Mouse (Mus musculus) liver, adult 2 months (tissue): ENCODE data around the gene Arhgap33. TPM values are rescaled to one million over a fixed set of nuclear protein-coding genes. Genes with fewer than 3 reads are reported as not detected.
"Not testable (repeated sequence)": the region's sequence is repeated elsewhere in the genome, so short reads cannot be mapped to it uniquely, and the experiment has no call there.

ENCODE experiments used
- DNase-seq: peaks from one replicate; pipeline ENCODE4 v3.0.0-alpha.2; 2011; ENCODE audit warnings: low read depth, low spot score; ENCODE audit errors: extremely low read depth
- H3K27ac ChIP-seq: fragments of 200-500 bp; replicated peaks from 2 replicates; pipeline ENCODE4 v1.5.1; 2012; ENCODE audit warnings: low read depth, mild to moderate bottlenecking, control low read depth, inconsistent platforms, low read length; ENCODE audit not compliant: insufficient read depth
- H3K27me3 ChIP-seq: fragments of 200-500 bp; 2 replicates; pipeline ENCODE4 v1.6.1; 2012; ENCODE audit warnings: mild to moderate bottlenecking, moderate library complexity, low read length, inconsistent platforms; ENCODE audit not compliant: control insufficient read depth, insufficient read depth
- H3K36me3 ChIP-seq: fragments of 200-500 bp; 2 replicates; pipeline ENCODE4 v1.6.1; 2012; ENCODE audit warnings: low read length, inconsistent platforms; ENCODE audit not compliant: control insufficient read depth, insufficient read depth
- H3K4me1 ChIP-seq: fragments of 200-500 bp; 2 replicates; pipeline ENCODE4 v1.6.1; 2011; ENCODE audit warnings: low read length; ENCODE audit not compliant: control insufficient read depth, insufficient read depth
- H3K4me3 ChIP-seq: fragments of 200-500 bp; 2 replicates; pipeline ENCODE4 v1.5.1; 2011; ENCODE audit warnings: low read depth, mild to moderate bottlenecking, control low read depth, low read length, moderate library complexity; ENCODE audit not compliant: insufficient read depth
- H3K79me2 ChIP-seq: fragments of 200-500 bp; 2 replicates; pipeline ENCODE4 v1.6.1; 2012; ENCODE audit warnings: inconsistent platforms, mild to moderate bottlenecking, low read length, moderate library complexity; ENCODE audit not compliant: control insufficient read depth, insufficient read depth
- H3K9ac ChIP-seq: fragments of 200-500 bp; 2 replicates; pipeline ENCODE4 v1.6.1; 2012; ENCODE audit warnings: low read depth, mild to moderate bottlenecking, control low read depth, inconsistent platforms, low read length
- CTCF ChIP-seq: fragments of 200-500 bp; IDR thresholded peaks from 2 replicates; pipeline ENCODE4 v1.5.1; 2011; ENCODE audit warnings: low read depth, low read length, control low read depth
- POLR2A ChIP-seq: fragments of 200-500 bp; IDR thresholded peaks from 2 replicates; pipeline ENCODE4 v1.6.1; 2011; ENCODE audit warnings: low read length, control low read depth; ENCODE audit not compliant: insufficient read depth; ENCODE audit errors: extremely low read depth
- WGBS: fragments of 180-500 bp; shearing (Covaris S2); methylation state at CpG from one replicate; pipeline ENCODE4 v1.1.7; 2018; 5-methylcytosine and 5-hydroxymethylcytosine counted together
- polyA plus RNA-seq: library from polyadenylated mRNA; depleted of rRNA; stranded (reverse); fragments of >200 nt; gene quantifications from 2 replicates; pipeline ENCODE4 v1.2.3, GENCODE M21; 2012; rRNA removed
- total RNA-seq: library from RNA; depleted of rRNA; stranded (reverse); fragments of >200 nt; gene quantifications from 2 replicates; pipeline ENCODE4 v1.2.3, GENCODE M21; 2014; rRNA removed

Arhgap33 gene
- total and polyA plus RNA-seq, 2 experiments: 0.37 to 1.2 TPM

DNA sequence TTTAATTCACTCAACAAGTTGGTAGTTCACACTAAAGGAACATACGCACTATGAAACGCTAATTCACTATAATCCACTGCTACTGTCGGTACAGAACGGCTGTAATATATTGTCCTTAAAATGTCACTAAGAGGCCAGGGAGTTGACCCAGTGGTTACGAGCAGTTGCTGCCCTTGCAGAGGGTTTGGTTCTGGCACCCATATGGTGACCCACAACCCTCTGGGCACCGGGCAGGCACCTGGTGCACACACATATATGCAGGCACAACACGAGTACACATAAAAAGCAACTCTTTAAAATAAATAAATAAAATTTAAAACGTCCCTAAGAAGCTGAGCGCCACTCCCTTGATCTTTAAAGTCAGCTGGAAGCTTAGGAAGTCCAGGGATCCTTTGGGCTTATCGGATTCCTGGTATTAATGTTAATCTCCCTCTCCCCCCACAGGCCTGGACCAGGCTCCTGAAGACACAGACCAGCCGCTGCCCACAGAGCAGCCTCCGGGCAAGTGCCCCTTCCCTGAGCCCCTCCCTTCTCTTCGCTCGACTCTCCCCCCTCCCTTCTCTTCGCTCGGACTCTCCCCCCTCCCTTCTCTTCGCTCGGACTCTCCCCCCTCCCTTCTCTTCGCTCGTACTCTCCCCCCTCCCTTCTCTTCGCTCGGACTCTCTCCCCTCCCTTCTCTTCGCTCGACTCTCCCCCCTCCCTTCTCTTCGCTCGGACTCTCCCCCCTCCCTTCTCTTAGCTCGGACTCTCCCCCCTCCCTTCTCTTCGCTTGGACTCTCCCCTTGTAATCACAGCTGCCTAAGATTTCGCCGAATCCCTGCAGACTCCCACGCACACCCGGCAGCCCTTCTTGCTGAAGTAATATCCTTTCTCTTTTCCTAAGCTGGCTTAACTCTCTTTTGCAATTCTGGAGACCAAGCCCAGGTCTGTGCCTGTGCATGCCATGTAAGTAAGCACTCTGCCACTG is 57.2 kb downstream of the Arhgap33 start:
- Histone ChIP-seq H3K79me2 (no peaks in the 10 kb centered on the region), H3K27ac (no peak overlapping the region), H3K9ac (no peak overlapping the region), H3K36me3 (no peaks in the 10 kb centered on the region), H3K4me1 (peaks cover 5% of the 10 kb centered on the region), H3K27me3 (no peaks in the 10 kb centered on the region; the same call in 1 of the 2 replicates), H3K4me3 (no peak overlapping the region)
- DNase-seq: no peak
- TF ChIP-seq CTCF (no peak), POLR2A (no peak)
- WGBS: 22% methylated on average over 26 of the region's 32 CpGs

GRCm38 (mm10) chr7:30476136-30476535 is 58.7 kb downstream of the Arhgap33 start:
- H3K4me1 ChIP-seq, H3K79me2 ChIP-seq, H3K27ac ChIP-seq, H3K9ac ChIP-seq, H3K36me3 ChIP-seq, H3K27me3 ChIP-seq, H3K4me3 ChIP-seq, DNase-seq: not testable (repeated sequence)
- WGBS: 94% methylated on average over 7 of the region's 7 CpGs

DNA sequence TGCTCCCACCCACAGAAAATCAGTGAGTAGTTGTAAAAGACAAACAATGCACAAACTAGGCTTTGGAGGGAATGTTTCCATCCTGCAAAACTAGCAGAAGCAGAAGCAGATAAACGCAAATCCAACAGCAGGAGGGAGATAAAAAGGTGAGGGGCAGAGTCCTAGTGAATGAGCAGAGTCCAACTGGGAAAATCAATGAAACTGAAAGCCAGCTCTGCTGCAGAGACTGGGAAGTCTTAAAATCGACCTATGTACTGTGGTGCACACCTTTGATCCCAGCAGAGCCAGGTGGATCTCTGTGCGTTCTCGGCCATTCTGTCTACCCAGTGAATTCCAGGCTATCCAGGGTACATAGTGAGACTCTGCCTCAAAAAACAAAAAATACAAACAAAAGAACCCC is 59.9 kb downstream of the Arhgap33 start:
- Histone ChIP-seq H3K27ac (peak overlapping the region; percentile 68; the same call in 1 of the 2 replicates), H3K9ac (no peak overlapping the region), H3K4me1 (peaks cover 5% of the 10 kb centered on the region), H3K27me3 (no peaks in the 10 kb centered on the region), H3K4me3 (no peak overlapping the region), H3K36me3 (no peaks in the 10 kb centered on the region), H3K79me2 (no peaks in the 10 kb centered on the region)
- TF ChIP-seq CTCF (no peak), POLR2A (no peak)
- peak; percentile 97 for DNase-seq
- 26% methylated on average over 4 of the region's 4 CpGs for WGBS

DNA sequence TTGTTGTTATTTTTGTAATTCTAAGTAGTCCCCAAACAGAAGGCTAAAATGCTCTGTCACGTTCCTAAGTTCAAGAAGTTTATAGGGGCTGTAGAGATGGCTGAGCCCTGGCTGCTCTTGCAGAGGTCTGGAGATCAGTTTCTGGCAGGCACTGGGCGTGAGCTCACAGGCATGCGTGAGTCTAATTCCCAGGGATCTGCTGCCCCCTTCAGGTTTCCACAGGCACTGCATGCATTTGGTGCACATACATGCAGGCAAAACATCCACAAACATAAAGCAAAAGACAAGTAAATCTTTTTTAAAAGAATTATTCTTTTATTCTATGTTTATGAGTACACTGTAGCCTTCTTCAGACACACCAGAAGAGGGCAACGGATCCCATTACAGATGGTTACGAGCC is 62.4 kb downstream of the Arhgap33 start:
- 76% methylated on average over 5 of the region's 5 CpGs for WGBS
- Histone ChIP-seq H3K27ac (no peak overlapping the region), H3K4me1 (peaks cover 5% of the 10 kb centered on the region), H3K36me3 (no peaks in the 10 kb centered on the region), H3K79me2 (no peaks in the 10 kb centered on the region), H3K27me3 (no peaks in the 10 kb centered on the region), H3K4me3 (no peak overlapping the region), H3K9ac (no peak overlapping the region)
- peak; percentile 81 for TF ChIP-seq CTCF
- TF ChIP-seq POLR2A: no peak
- DNase-seq: peak; percentile 50

Other genes starting within 250 kb of the Arhgap33 start
Only the 30 nearest of the 34 such genes appear.
- gene E130208F15Rik, start 213.3 kb downstream of the Arhgap33 start, total RNA-seq: 0.18 and 0.34 TPM in 2 replicates
- gene E130208F15Rik, start 213.3 kb downstream of the Arhgap33 start, polyA plus RNA-seq: 0.06 and 0.39 TPM in 2 replicates
- 4.0 and 4.4 TPM in 2 replicates for gene Sdhaf1, start 211.2 kb downstream of the Arhgap33 start, total RNA-seq
- 15.8 and 16.2 TPM in 2 replicates for gene Sdhaf1, start 211.2 kb downstream of the Arhgap33 start, polyA plus RNA-seq
- 0.74 and 1.7 TPM in 2 replicates for gene Lrfn3, start 172.3 kb downstream of the Arhgap33 start, total RNA-seq
- 12.9 and 22.2 TPM in 2 replicates for gene Lrfn3, start 172.3 kb downstream of the Arhgap33 start, polyA plus RNA-seq
- 46.1 and 57.6 TPM in 2 replicates for gene Tyrobp, start 121.3 kb downstream of the Arhgap33 start, total RNA-seq
- 48.1 and 86.4 TPM in 2 replicates for gene Tyrobp, start 121.3 kb downstream of the Arhgap33 start, polyA plus RNA-seq
- 1.9 and 2.1 TPM in 2 replicates for gene Hcst, start 115.2 kb downstream of the Arhgap33 start, total RNA-seq
- 3.3 and 5.0 TPM in 2 replicates for gene Hcst, start 115.2 kb downstream of the Arhgap33 start, polyA plus RNA-seq
- 0.55 and 1.0 TPM in 2 replicates for gene Nfkbid, start 113.3 kb downstream of the Arhgap33 start, total RNA-seq
- 0.52 and 0.92 TPM in 2 replicates for gene Nfkbid, start 113.3 kb downstream of the Arhgap33 start, polyA plus RNA-seq
- gene Aplp1, start 89.5 kb downstream of the Arhgap33 start, total RNA-seq: 0.18 and 0.74 TPM in 2 replicates
- gene Aplp1, start 89.5 kb downstream of the Arhgap33 start, polyA plus RNA-seq: 0.65 and 0.70 TPM in 2 replicates
- gene Kirrel2, start 77.4 kb downstream of the Arhgap33 start, total RNA-seq: not detected in 2 replicates
- not detected in 2 replicates for gene Kirrel2, start 77.4 kb downstream of the Arhgap33 start, polyA plus RNA-seq
- gene Nphs1, start 76.7 kb downstream of the Arhgap33 start, total RNA-seq: under 0.01 TPM in 1 of 2 replicates, not detected in the other
- not detected in 2 replicates for gene Nphs1, start 76.7 kb downstream of the Arhgap33 start, polyA plus RNA-seq
- gene Prodh2, start 41.4 kb downstream of the Arhgap33 start, total RNA-seq: 220 and 232 TPM in 2 replicates
- gene Prodh2, start 41.4 kb downstream of the Arhgap33 start, polyA plus RNA-seq: 416 and 432 TPM in 2 replicates
- 2.2 and 2.5 TPM in 2 replicates for gene Hspb6, start 17.1 kb upstream of the Arhgap33 start, total RNA-seq
- 22.5 and 29.2 TPM in 2 replicates for gene Hspb6, start 17.1 kb upstream of the Arhgap33 start, polyA plus RNA-seq
- gene Proser3, start 17.2 kb upstream of the Arhgap33 start, total RNA-seq: 1.6 and 2.3 TPM in 2 replicates
- 3.2 and 4.5 TPM in 2 replicates for gene Proser3, start 17.2 kb upstream of the Arhgap33 start, polyA plus RNA-seq
- 2.7 and 4.0 TPM in 2 replicates for gene Lin37, start 24.8 kb upstream of the Arhgap33 start, total RNA-seq
- 18.8 and 22.4 TPM in 2 replicates for gene Lin37, start 24.8 kb upstream of the Arhgap33 start, polyA plus RNA-seq
- 12.4 and 16.2 TPM in 2 replicates for gene U2af1l4, start 28.2 kb upstream of the Arhgap33 start, total RNA-seq
- gene U2af1l4, start 28.2 kb upstream of the Arhgap33 start, polyA plus RNA-seq: 31.3 and 34.6 TPM in 2 replicates
- gene Gm49396, start 28.3 kb upstream of the Arhgap33 start, total RNA-seq: 1.9 and 2.8 TPM in 2 replicates
- 0.70 and 0.91 TPM in 2 replicates for gene Gm49396, start 28.3 kb upstream of the Arhgap33 start, polyA plus RNA-seq
- 34.9 and 38.0 TPM in 2 replicates for gene Psenen, start 28.6 kb upstream of the Arhgap33 start, total RNA-seq
- gene Psenen, start 28.6 kb upstream of the Arhgap33 start, polyA plus RNA-seq: 126 and 149 TPM in 2 replicates
- gene Igflr1, start 30.4 kb upstream of the Arhgap33 start, total RNA-seq: 0.55 TPM in 1 of 2 replicates, not detected in the other
- 2.3 and 4.2 TPM in 2 replicates for gene Igflr1, start 30.4 kb upstream of the Arhgap33 start, polyA plus RNA-seq
- 3.4 and 5.0 TPM in 2 replicates for gene Kmt2b, start 53.7 kb upstream of the Arhgap33 start, total RNA-seq
- gene Kmt2b, start 53.7 kb upstream of the Arhgap33 start, polyA plus RNA-seq: 12.1 and 19.2 TPM in 2 replicates
- gene Zbtb32, start 63.8 kb upstream of the Arhgap33 start, total RNA-seq: 0.18 and 0.87 TPM in 2 replicates
- gene Zbtb32, start 63.8 kb upstream of the Arhgap33 start, polyA plus RNA-seq: 0.58 and 0.61 TPM in 2 replicates
- gene Upk1a, start 77.8 kb upstream of the Arhgap33 start, total RNA-seq: not detected in 2 replicates
- gene Upk1a, start 77.8 kb upstream of the Arhgap33 start, polyA plus RNA-seq: 0.23 and 0.54 TPM in 2 replicates
- 640 and 781 TPM in 2 replicates for gene Cox6b1, start 91.1 kb upstream of the Arhgap33 start, total RNA-seq
- gene Cox6b1, start 91.1 kb upstream of the Arhgap33 start, polyA plus RNA-seq: 399 and 416 TPM in 2 replicates
- gene Etv2, start 100.8 kb upstream of the Arhgap33 start, total RNA-seq: 0.18 TPM in 1 of 2 replicates, not detected in the other
- not detected in 2 replicates for gene Etv2, start 100.8 kb upstream of the Arhgap33 start, polyA plus RNA-seq
- gene Rbm42, start 115.3 kb upstream of the Arhgap33 start, total RNA-seq: 17.1 and 20.7 TPM in 2 replicates
- 35.8 and 36.7 TPM in 2 replicates for gene Rbm42, start 115.3 kb upstream of the Arhgap33 start, polyA plus RNA-seq
- gene Haus5, start 129.9 kb upstream of the Arhgap33 start, total RNA-seq: 4.6 and 4.7 TPM in 2 replicates
- gene Haus5, start 129.9 kb upstream of the Arhgap33 start, polyA plus RNA-seq: 3.7 and 5.3 TPM in 2 replicates
- not detected in 2 replicates for gene Pmis2, start 136.5 kb upstream of the Arhgap33 start, total RNA-seq
- not detected in 2 replicates for gene Pmis2, start 136.5 kb upstream of the Arhgap33 start, polyA plus RNA-seq
- 0.34 TPM in 1 of 2 replicates, not detected in the other for gene 2200002J24Rik, start 163.9 kb upstream of the Arhgap33 start, total RNA-seq
- not detected in 2 replicates for gene 2200002J24Rik, start 163.9 kb upstream of the Arhgap33 start, polyA plus RNA-seq
- 2.6 and 4.4 TPM in 2 replicates for gene Atp4a, start 177.1 kb upstream of the Arhgap33 start, total RNA-seq
- 1.3 and 4.2 TPM in 2 replicates for gene Atp4a, start 177.1 kb upstream of the Arhgap33 start, polyA plus RNA-seq
- 124 and 146 TPM in 2 replicates for gene Tmem147, start 194.5 kb upstream of the Arhgap33 start, total RNA-seq
- gene Tmem147, start 194.5 kb upstream of the Arhgap33 start, polyA plus RNA-seq: 248 and 335 TPM in 2 replicates
- gene Gapdhs, start 208.6 kb upstream of the Arhgap33 start, total RNA-seq: not detected in 2 replicates
- 0.50 and 1.3 TPM in 2 replicates for gene Gapdhs, start 208.6 kb upstream of the Arhgap33 start, polyA plus RNA-seq
- 0.46 and 0.60 TPM in 2 replicates for gene Sbsn, start 216.4 kb upstream of the Arhgap33 start, total RNA-seq
- gene Sbsn, start 216.4 kb upstream of the Arhgap33 start, polyA plus RNA-seq: 0.33 and 0.41 TPM in 2 replicates